Mouse (Mus musculus) heart, embryonic 16.5 days (tissue): ENCODE results near the gene Cnksr2. TPM values are rescaled to one million over a fixed set of nuclear protein-coding genes. Genes with fewer than 3 reads are reported as not detected.

Experiments used
- ATAC-seq: fragments of 200-750 bp; cut with Nextera tagmentation; replicated peaks from 2 replicates; pipeline ENCODE4 v1.8.0; 2017; ENCODE audit warnings: moderate number of reproducible peaks; ENCODE audit not compliant: insufficient read depth, low FRiP score; ENCODE audit errors: extremely low read depth
- H3K27ac ChIP-seq: fragments of 300-500 bp; sonication (generic); 2 replicates; pipeline ENCODE4 v1.5.1; 2014; ENCODE audit warnings: mild to moderate bottlenecking, low read length, control low read depth, moderate library complexity
- H3K27me3 ChIP-seq: fragments of 300-500 bp; sonication (generic); 2 replicates; pipeline ENCODE4 v1.6.1; 2014; ENCODE audit warnings: low read length, mixed read lengths; ENCODE audit not compliant: control insufficient read depth, insufficient read depth
- H3K36me3 ChIP-seq: fragments of 300-500 bp; sonication (generic); 2 replicates; pipeline ENCODE4 v1.6.1; 2014; ENCODE audit not compliant: control insufficient read depth, insufficient read depth
- H3K4me1 ChIP-seq: fragments of 300-500 bp; sonication (generic); 2 replicates; pipeline ENCODE4 v1.6.1; 2014; ENCODE audit warnings: low read length, mixed read lengths; ENCODE audit not compliant: control insufficient read depth, insufficient read depth
- H3K4me2 ChIP-seq: fragments of 300-500 bp; sonication (generic); 2 replicates; pipeline ENCODE4 v1.6.1; 2014; ENCODE audit warnings: low read depth, mild to moderate bottlenecking, control low read depth, low read length
- H3K4me3 ChIP-seq: fragments of 300-500 bp; sonication (generic); 2 replicates; pipeline ENCODE4 v1.5.1; 2014; ENCODE audit warnings: mild to moderate bottlenecking, control low read depth, low read length
- H3K9ac ChIP-seq: fragments of 300-500 bp; sonication (generic); 2 replicates; pipeline ENCODE4 v1.6.1; 2014; ENCODE audit warnings: low read length, control low read depth
- H3K9me3 ChIP-seq: fragments of 300-500 bp; sonication (generic); replicated peaks from 2 replicates; pipeline ENCODE4 v1.6.1; 2016; ENCODE audit warnings: low read length; ENCODE audit not compliant: control insufficient read depth
- WGBS: fragments of 180-500 bp; shearing (Covaris S2); extraction: QIAGEN DNeasy Blood & Tissue Kit; methylation state at CpG from one replicate; pipeline ENCODE4 v1.1.7; 2014; 5-methylcytosine and 5-hydroxymethylcytosine counted together
- polyA plus RNA-seq: library from polyadenylated mRNA; unstranded; fragments of >200 nt; fragmentation: Nextera tagmentation; extraction: Ambion mirVana; gene quantifications from 2 replicates; pipeline ENCODE4 v1.2.1, GENCODE M21; 2015

Gene Cnksr2
- polyA plus RNA-seq = 0.05 and 0.15 TPM in 2 replicates

GRCm38 (mm10) chrX:158043057-158043843 lies at the start of gene Cnksr2:
Gene Cnksr2, minus strand, starts transcription at chrX:158043294.
- no peaks in the 10 kb centered on the region for H3K36me3 ChIP-seq
- peaks cover 2% of the 10 kb centered on the region for H3K27me3 ChIP-seq
- H3K9me3 ChIP-seq = no peaks in the 10 kb centered on the region; the same call in 1 of the 2 replicates
- no peaks in the 10 kb centered on the region for H3K4me1 ChIP-seq
- no peak within 1 kb of the TSS for H3K27ac ChIP-seq
- H3K4me2 ChIP-seq = peak within 1 kb of the TSS; percentile 86
- peak within 1 kb of the TSS; percentile 64 for H3K9ac ChIP-seq
- peak; percentile 49; the same call in 1 of the 2 replicates for ATAC-seq
- peak within 1 kb of the TSS; percentile 60 for H3K4me3 ChIP-seq
- 13% methylated on average over 77 of the region's 99 CpGs for WGBS

DNA sequence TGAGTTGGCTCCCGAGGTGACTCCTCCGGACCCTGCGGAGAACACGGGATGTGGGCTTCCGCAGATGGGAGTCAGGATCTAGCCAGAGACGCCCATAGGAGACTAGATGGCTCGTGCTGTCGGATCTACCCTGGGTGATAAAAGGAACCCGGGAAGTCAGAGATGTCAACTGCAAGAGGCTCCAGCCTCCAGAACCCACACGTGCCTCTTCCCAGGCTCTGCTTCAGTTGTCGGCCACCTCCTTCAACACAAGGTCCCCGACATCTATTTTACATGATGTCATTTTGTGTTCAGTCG lies 698 bp upstream of the Cnksr2 start:
- Histone ChIP-seq H3K9ac (peak overlapping the region; percentile 64; the same call in 1 of the 2 replicates), H3K36me3 (no peaks in the 10 kb centered on the region), H3K4me3 (peak overlapping the region; percentile 60), H3K4me2 (peak overlapping the region; percentile 86), H3K4me1 (no peaks in the 10 kb centered on the region), H3K27ac (no peak overlapping the region), H3K27me3 (peaks cover 2% of the 10 kb centered on the region), H3K9me3 (no peaks in the 10 kb centered on the region; the same call in 1 of the 2 replicates)
- 22% methylated on average over 13 of the region's 13 CpGs for WGBS
- no peak for ATAC-seq

- H3K9ac ChIP-seq = peak overlapping the region; percentile 64
- H3K27ac ChIP-seq = no peak overlapping the region
- no peak; the same call in 1 of the 2 replicates for ATAC-seq
- H3K27me3 ChIP-seq = peaks cover 2% of the 10 kb centered on the region
- H3K4me1 ChIP-seq = no peaks in the 10 kb centered on the region
- H3K4me2 ChIP-seq = peak overlapping the region; percentile 86
- WGBS = 15% methylated on average over 59 of the region's 62 CpGs
- H3K4me3 ChIP-seq = peak overlapping the region; percentile 60
- no peaks in the 10 kb centered on the region; the same call in 1 of the 2 replicates for H3K9me3 ChIP-seq
- H3K36me3 ChIP-seq = no peaks in the 10 kb centered on the region
These were observed 638 bp downstream of the Cnksr2 start for GRCm38 (mm10) chrX:158042255-158043056.

DNA sequence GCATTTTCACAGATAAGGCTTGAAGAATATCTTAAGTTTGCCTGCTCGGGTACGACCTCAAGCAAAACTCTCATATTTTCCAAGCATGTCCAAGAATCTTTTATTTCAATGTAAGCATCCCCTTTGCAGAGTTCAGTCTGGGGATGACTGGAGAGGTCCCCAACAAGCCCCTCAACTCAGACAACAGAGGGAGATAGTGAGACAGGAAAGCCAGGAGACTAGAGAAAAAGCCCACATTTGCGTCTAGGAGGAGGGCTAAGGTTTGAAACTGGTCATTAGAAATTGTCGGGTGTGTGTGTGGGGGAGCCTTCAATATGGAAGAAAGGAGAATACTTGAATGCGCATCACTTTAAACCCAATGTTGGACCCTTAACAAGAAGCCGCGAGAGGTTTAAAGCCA lies 1.4 kb downstream of the Cnksr2 start:
- Histone ChIP-seq H3K4me2 (peak overlapping the region; percentile 86), H3K9me3 (no peaks in the 10 kb centered on the region; the same call in 1 of the 2 replicates), H3K36me3 (no peaks in the 10 kb centered on the region), H3K9ac (no peak overlapping the region), H3K4me3 (peak overlapping the region; percentile 60), H3K27ac (no peak overlapping the region), H3K27me3 (peaks cover 2% of the 10 kb centered on the region), H3K4me1 (no peaks in the 10 kb centered on the region)
- 22% methylated on average over 7 of the region's 7 CpGs for WGBS
- ATAC-seq = no peak

DNA sequence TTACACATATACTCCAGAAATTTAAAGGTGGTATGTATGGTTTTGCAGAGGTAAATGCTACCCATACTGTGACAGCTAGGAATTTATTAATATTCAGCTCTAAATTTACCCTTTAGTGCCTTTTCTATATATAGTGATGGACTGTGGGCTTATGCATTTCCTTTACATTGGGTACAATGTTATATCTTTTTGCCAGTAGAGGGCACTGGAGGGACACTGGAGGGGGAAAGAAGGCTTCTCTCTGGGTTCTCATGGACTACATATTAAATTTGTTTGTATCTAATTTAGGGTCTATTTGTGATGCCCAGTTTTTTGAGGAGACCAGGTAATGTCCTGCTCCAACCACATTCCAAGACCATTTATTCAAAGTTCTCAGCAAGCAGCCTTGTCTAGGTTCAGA lies 91.4 kb downstream of the Cnksr2 start:
- no peaks in the 10 kb centered on the region for H3K27me3 ChIP-seq
- no peak overlapping the region for H3K4me3 ChIP-seq
- no peaks in the 10 kb centered on the region for H3K4me1 ChIP-seq
- ATAC-seq = no peak
- no peaks in the 10 kb centered on the region for H3K9me3 ChIP-seq
- H3K27ac ChIP-seq = no peak overlapping the region
- H3K9ac ChIP-seq = no peak overlapping the region
- no peaks in the 10 kb centered on the region for H3K36me3 ChIP-seq
- no peak overlapping the region for H3K4me2 ChIP-seq

DNA sequence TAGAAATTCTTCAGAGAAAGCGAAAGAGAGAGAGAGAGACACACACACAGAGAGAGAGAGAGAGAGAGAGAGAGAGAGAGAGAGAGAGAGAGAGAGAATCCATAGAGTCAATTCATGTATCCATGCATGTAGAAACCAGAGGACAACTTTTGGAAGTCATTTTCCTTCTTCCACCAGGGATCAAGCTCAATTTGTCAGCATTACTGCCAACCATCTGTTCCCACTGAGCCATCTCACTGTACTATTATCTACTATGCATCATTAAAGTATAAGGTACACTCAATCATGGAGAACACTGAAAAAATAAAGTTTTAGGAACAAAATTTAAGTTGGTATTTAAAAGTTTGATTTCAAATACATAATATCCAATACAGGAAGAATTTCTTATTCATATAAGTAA lies 93.8 kb downstream of the Cnksr2 start:
- no peaks in the 10 kb centered on the region for H3K9me3 ChIP-seq
- 73% methylated on average over 1 of the region's 1 CpGs for WGBS
- no peaks in the 10 kb centered on the region for H3K27me3 ChIP-seq
- H3K27ac ChIP-seq = no peak overlapping the region
- H3K4me2 ChIP-seq = no peak overlapping the region
- H3K4me3 ChIP-seq = no peak overlapping the region
- no peaks in the 10 kb centered on the region for H3K4me1 ChIP-seq
- no peak for ATAC-seq
- H3K9ac ChIP-seq = no peak overlapping the region
- no peaks in the 10 kb centered on the region for H3K36me3 ChIP-seq

- no peak overlapping the region for H3K4me3 ChIP-seq
- no peaks in the 10 kb centered on the region for H3K4me1 ChIP-seq
- H3K4me2 ChIP-seq = no peak overlapping the region
- no peak for ATAC-seq
- H3K27me3 ChIP-seq = no peaks in the 10 kb centered on the region
- 78% methylated on average over 5 of the region's 5 CpGs for WGBS
- no peaks in the 10 kb centered on the region for H3K36me3 ChIP-seq
- no peak overlapping the region for H3K27ac ChIP-seq
- no peak overlapping the region for H3K9ac ChIP-seq
- H3K9me3 ChIP-seq = no peaks in the 10 kb centered on the region
These were observed 98.0 kb downstream of the Cnksr2 start for GRCm38 (mm10) chrX:157945121-157945520.

DNA sequence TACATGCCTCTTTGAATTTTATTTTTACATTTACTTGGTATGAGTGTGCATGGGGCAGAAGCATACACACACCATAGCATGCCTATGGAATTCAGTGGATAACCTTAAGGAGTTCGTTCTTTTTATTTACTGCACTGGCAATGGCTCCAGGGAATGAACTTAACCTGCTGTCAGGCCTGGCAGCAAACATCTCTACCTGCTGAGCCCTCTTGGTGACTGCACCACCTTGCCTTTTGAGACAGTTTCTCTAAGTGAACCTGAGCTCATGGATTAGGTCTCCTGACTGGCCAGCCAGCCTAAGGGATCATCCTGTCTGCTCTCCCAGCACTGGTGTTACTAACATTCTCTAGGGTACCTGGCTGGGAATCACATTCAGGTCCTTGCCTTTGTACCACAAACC lies 106.5 kb downstream of the Cnksr2 start:
- no peaks in the 10 kb centered on the region for H3K27me3 ChIP-seq
- H3K4me1 ChIP-seq = no peaks in the 10 kb centered on the region
- no peak overlapping the region for H3K9ac ChIP-seq
- H3K4me2 ChIP-seq = no peak overlapping the region
- no peak overlapping the region for H3K27ac ChIP-seq
- no peaks in the 10 kb centered on the region for H3K36me3 ChIP-seq
- no peaks in the 10 kb centered on the region for H3K9me3 ChIP-seq
- H3K4me3 ChIP-seq = no peak overlapping the region
- no peak for ATAC-seq
- 95% methylated on average over 1 of the region's 1 CpGs for WGBS

GRCm38 (mm10) chrX:157920093-157920492 lies 123.0 kb downstream of the Cnksr2 start:
- no peak overlapping the region for H3K4me2 ChIP-seq
- no peaks in the 10 kb centered on the region for H3K36me3 ChIP-seq
- H3K4me1 ChIP-seq = no peaks in the 10 kb centered on the region
- no peak overlapping the region for H3K9ac ChIP-seq
- H3K27ac ChIP-seq = no peak overlapping the region
- H3K27me3 ChIP-seq = no peaks in the 10 kb centered on the region
- no peak overlapping the region for H3K4me3 ChIP-seq
- 79% methylated on average over 3 of the region's 3 CpGs for WGBS
- no peak for ATAC-seq
- H3K9me3 ChIP-seq = no peaks in the 10 kb centered on the region
